Mouse (Mus musculus): ENCODE data around the gene Mtg1. TPM values are rescaled to one million over a fixed set of nuclear protein-coding genes. Genes with fewer than 3 reads are reported as not detected.

Gene Mtg1
- total and polyA plus RNA-seq, 3 experiments = 25.2 to 46.2 (median 27.3) TPM

DNA sequence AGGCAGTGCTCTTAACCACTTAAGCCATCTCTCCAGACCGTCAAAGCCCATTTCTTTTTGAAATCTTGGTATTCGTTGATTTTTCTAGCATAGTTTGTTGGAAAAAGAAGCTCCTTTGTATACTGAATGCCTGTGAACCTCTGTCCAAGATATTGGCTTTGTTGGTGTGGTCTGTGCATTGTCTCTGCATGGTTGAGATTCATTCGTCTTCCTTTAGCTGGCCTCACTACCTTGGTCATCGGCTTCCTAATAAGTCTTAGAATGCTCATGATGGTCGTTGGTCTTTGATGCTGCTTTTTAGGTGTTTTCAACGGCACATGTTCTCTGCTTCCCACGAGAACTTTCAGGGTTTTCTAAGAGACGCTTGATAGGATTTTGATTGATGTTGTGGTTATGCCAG lies 58.6 kb downstream of the Mtg1 start:
- Histone ChIP-seq H3K27ac (no peak overlapping the region), H3K9ac (ENCODE audit: low read depth, low read length) (no peak overlapping the region), H3K4me1 (ENCODE audit: control insufficient read depth, insufficient read depth, low read length) (no peaks in the 10 kb centered on the region), H3K27me3 (ENCODE audit: control insufficient read depth, insufficient read depth, low read length) (no peaks in the 10 kb centered on the region), H3K36me3 (ENCODE audit: control insufficient read depth, insufficient read depth, low read length) (no peaks in the 10 kb centered on the region), H3K79me2 (replicated peaks; ENCODE audit: control insufficient read depth, insufficient read depth, low read length) (no peaks in the 10 kb centered on the region), H3K4me3 (no peak overlapping the region)
- intact Hi-C loops (cut with DNase I) = no loop called here
- 69% methylated on average over 8 of the region's 8 CpGs for WGBS
- TF ChIP-seq EP300 (IDR thresholded peaks at IDR 0.05; ENCODE audit: insufficient read depth, low read depth, low read length) (no peak), CTCF (IDR thresholded peaks at IDR 0.05) (no peak), POLR2A (IDR thresholded peaks at IDR 0.05; ENCODE audit: insufficient read depth, low read depth, low read length) (no peak)
- DNase-seq = no peak

Other genes with a start within 250 kb of the Mtg1 start
- not detected for gene Kndc1, start 242.9 kb upstream of the Mtg1 start, total RNA-seq (2021)
- 0.47 TPM in 1 of 2 replicates, not detected in the other for gene Kndc1, start 242.9 kb upstream of the Mtg1 start, polyA plus RNA-seq (2012; rRNA removed)
- gene Utf1, start 193.8 kb upstream of the Mtg1 start, total RNA-seq (2021) = not detected
- gene Utf1, start 193.8 kb upstream of the Mtg1 start, polyA plus RNA-seq (2012; rRNA removed) = not detected in 2 replicates
- gene 6430531B16Rik, start 158.8 kb upstream of the Mtg1 start, total RNA-seq (2021) = not detected
- 0.25 TPM in 1 of 2 replicates, not detected in the other for gene 6430531B16Rik, start 158.8 kb upstream of the Mtg1 start, polyA plus RNA-seq (2012; rRNA removed)
- under 1 TPM; 0.26 to 0.73 TPM for gene Adam8, start 145.0 kb upstream of the Mtg1 start, total RNA-seq (2021)
- 2.3 and 9.1 TPM in 2 replicates for gene Adam8, start 145.0 kb upstream of the Mtg1 start, polyA plus RNA-seq (2012; rRNA removed)
- gene Zfp511, start 101.2 kb upstream of the Mtg1 start, total RNA-seq (2021) = 10 to 100 TPM in 1 of 2 experiments, 1 to 10 TPM in 1; 8.5 to 11.1 TPM
- 20.8 and 21.2 TPM in 2 replicates for gene Zfp511, start 101.2 kb upstream of the Mtg1 start, polyA plus RNA-seq (2012; rRNA removed)
- gene Tubgcp2, start 100.9 kb upstream of the Mtg1 start, total RNA-seq (2021) = 10 to 100 TPM; 28.4 to 33.5 TPM
- 21.7 and 29.7 TPM in 2 replicates for gene Tubgcp2, start 100.9 kb upstream of the Mtg1 start, polyA plus RNA-seq (2012; rRNA removed)
- not detected for gene Msx3, start 88.5 kb upstream of the Mtg1 start, total RNA-seq (2021)
- gene Msx3, start 88.5 kb upstream of the Mtg1 start, polyA plus RNA-seq (2012; rRNA removed) = not detected in 2 replicates
- gene Caly, start 55.0 kb upstream of the Mtg1 start, total RNA-seq (2021) = under 1 TPM in 1 of 2 experiments, not detected in 1; 0.23 TPM
- 0.10 and 0.53 TPM in 2 replicates for gene Caly, start 55.0 kb upstream of the Mtg1 start, polyA plus RNA-seq (2012; rRNA removed)
- gene Prap1, start 44.2 kb upstream of the Mtg1 start, total RNA-seq (2021) = not detected
- 0.27 TPM in 1 of 2 replicates, not detected in the other for gene Prap1, start 44.2 kb upstream of the Mtg1 start, polyA plus RNA-seq (2012; rRNA removed)
- 10 to 100 TPM; 71.5 to 83.4 TPM for gene Fuom, start 35.1 kb upstream of the Mtg1 start, total RNA-seq (2021)
- 101 and 120 TPM in 2 replicates for gene Fuom, start 35.1 kb upstream of the Mtg1 start, polyA plus RNA-seq (2012; rRNA removed)
- gene Paox, start 21.8 kb upstream of the Mtg1 start, total RNA-seq (2021) = 1 to 10 TPM; 3.0 to 3.4 TPM
- 5.2 TPM in 2 replicates for gene Paox, start 21.8 kb upstream of the Mtg1 start, polyA plus RNA-seq (2012; rRNA removed)
- gene Echs1, start 21.1 kb upstream of the Mtg1 start, total RNA-seq (2021) = 100 to 1,000 TPM; 438 to 535 TPM
- 473 and 490 TPM in 2 replicates for gene Echs1, start 21.1 kb upstream of the Mtg1 start, polyA plus RNA-seq (2012; rRNA removed)
- under 1 TPM; 0.52 TPM for gene Sprn, start 17.3 kb downstream of the Mtg1 start, total RNA-seq (2021)
- gene Sprn, start 17.3 kb downstream of the Mtg1 start, polyA plus RNA-seq (2012; rRNA removed) = 0.85 and 1.9 TPM in 2 replicates
- gene Olfr522, start 27.2 kb downstream of the Mtg1 start, total RNA-seq (2021) = not detected
- gene Olfr522, start 27.2 kb downstream of the Mtg1 start, polyA plus RNA-seq (2012; rRNA removed) = not detected in 2 replicates
- not detected for gene Olfr523, start 35.7 kb downstream of the Mtg1 start, total RNA-seq (2021)
- gene Olfr523, start 35.7 kb downstream of the Mtg1 start, polyA plus RNA-seq (2012; rRNA removed) = not detected in 2 replicates
- not detected for gene Olfr524, start 68.4 kb downstream of the Mtg1 start, total RNA-seq (2021)
- not detected in 2 replicates for gene Olfr524, start 68.4 kb downstream of the Mtg1 start, polyA plus RNA-seq (2012; rRNA removed)
- gene Cd163l1, start 80.7 kb downstream of the Mtg1 start, total RNA-seq (2021) = not detected
- gene Cd163l1, start 80.7 kb downstream of the Mtg1 start, polyA plus RNA-seq (2012; rRNA removed) = 0.27 TPM in 1 of 2 replicates, not detected in the other
- gene 5830411N06Rik, start 109.7 kb downstream of the Mtg1 start, total RNA-seq (2021) = not detected
- gene 5830411N06Rik, start 109.7 kb downstream of the Mtg1 start, polyA plus RNA-seq (2012; rRNA removed) = 0.12 TPM in 1 of 2 replicates, not detected in the other
- not detected for gene Olfr525, start 183.3 kb downstream of the Mtg1 start, total RNA-seq (2021)
- not detected in 2 replicates for gene Olfr525, start 183.3 kb downstream of the Mtg1 start, polyA plus RNA-seq (2012; rRNA removed)
- not detected for gene Olfr527, start 196.5 kb downstream of the Mtg1 start, total RNA-seq (2021)
- gene Olfr527, start 196.5 kb downstream of the Mtg1 start, polyA plus RNA-seq (2012; rRNA removed) = not detected in 2 replicates
- not detected for gene Olfr60, start 224.1 kb downstream of the Mtg1 start, total RNA-seq (2021)
- gene Olfr60, start 224.1 kb downstream of the Mtg1 start, polyA plus RNA-seq (2012; rRNA removed) = not detected in 2 replicates
- not detected for gene Olfr530, start 238.8 kb downstream of the Mtg1 start, total RNA-seq (2021)
- gene Olfr530, start 238.8 kb downstream of the Mtg1 start, polyA plus RNA-seq (2012; rRNA removed) = not detected in 2 replicates

All from heart, adult 2 months (tissue).